Mouse (Mus musculus) bone marrow, adult 2 months (tissue): ENCODE measurements around the gene Cib1.

Source experiments
- CTCF ChIP-seq: fragments of 200-500 bp; IDR thresholded peaks from 2 replicates; pipeline ENCODE4 v1.5.1; 2011; ENCODE audit warnings: low read length, control low read depth; ENCODE audit not compliant: control insufficient read depth, insufficient read depth
- POLR2A ChIP-seq: fragments of 200-500 bp; IDR thresholded peaks from 2 replicates; pipeline ENCODE4 v1.6.1; 2011; ENCODE audit warnings: low read depth, mild to moderate bottlenecking, control low read depth, low read length, borderline replicate concordance; ENCODE audit not compliant: control insufficient read depth

DNA sequence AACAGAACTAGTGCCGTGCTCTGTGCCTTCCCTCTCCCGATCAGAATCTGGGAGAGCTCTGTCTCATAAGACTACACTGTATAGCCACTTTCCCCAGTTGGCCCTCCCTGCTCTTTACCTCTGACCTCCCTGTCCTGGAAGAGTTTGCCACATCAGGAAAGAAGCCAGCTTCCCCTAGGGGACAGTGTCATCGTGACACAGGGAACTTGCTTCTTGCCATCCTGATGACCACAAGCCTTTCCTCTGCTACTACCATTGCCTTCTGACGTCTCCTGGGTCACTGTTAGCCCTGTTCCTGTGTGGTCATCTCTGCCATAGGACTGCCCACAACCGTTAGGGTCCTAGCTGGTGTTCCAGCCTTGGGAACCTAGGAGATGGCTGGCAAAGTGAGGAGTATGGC is 29.7 kb downstream of the Cib1 start:
- no peak; the same call in 1 of the 2 replicates for TF ChIP-seq CTCF
- no peak for TF ChIP-seq POLR2A
